Mouse (Mus musculus) heart, embryonic 15.5 days (tissue): Measurements from ENCODE around the gene Cox10. TPM values are rescaled to one million over a fixed set of nuclear protein-coding genes. Genes with fewer than 3 reads are reported as not detected.
A peak's percentile ranks its signal among the peaks of the same experiment; 100 is the strongest.

Source experiments
- ATAC-seq: fragments of 200-750 bp; cut with Nextera tagmentation; replicated peaks from 2 replicates; pipeline ENCODE4 v1.8.0; 2017; ENCODE audit warnings: low read depth, moderate TSS enrichment; ENCODE audit not compliant: insufficient number of reproducible peaks, insufficient read depth, low FRiP score
- H3K27ac ChIP-seq: fragments of 300-500 bp; sonication (generic); 2 replicates; pipeline ENCODE4 v1.5.1; 2015; ENCODE audit warnings: mild to moderate bottlenecking, inconsistent platforms
- H3K27me3 ChIP-seq: fragments of 300-500 bp; sonication (generic); 2 replicates; pipeline ENCODE4 v1.6.1; 2015; ENCODE audit warnings: inconsistent platforms
- H3K36me3 ChIP-seq: fragments of 300-500 bp; sonication (generic); 2 replicates; pipeline ENCODE4 v1.6.1; 2015; ENCODE audit warnings: mild to moderate bottlenecking, inconsistent platforms
- H3K4me1 ChIP-seq: fragments of 300-500 bp; sonication (generic); replicated peaks from 2 replicates; pipeline ENCODE4 v1.6.1; 2015; ENCODE audit warnings: inconsistent platforms
- H3K4me2 ChIP-seq: fragments of 300-500 bp; sonication (generic); 2 replicates; pipeline ENCODE4 v1.6.1; 2015; ENCODE audit warnings: inconsistent platforms, mild to moderate bottlenecking, moderate library complexity
- H3K4me3 ChIP-seq: fragments of 300-500 bp; sonication (generic); 2 replicates; pipeline ENCODE4 v1.5.1; 2015; ENCODE audit warnings: mild to moderate bottlenecking, inconsistent platforms
- H3K9ac ChIP-seq: fragments of 300-500 bp; sonication (generic); 2 replicates; pipeline ENCODE4 v1.6.1; 2015; ENCODE audit warnings: mild to moderate bottlenecking, inconsistent platforms
- H3K9me3 ChIP-seq: fragments of 300-500 bp; sonication (generic); replicated peaks from 2 replicates; pipeline ENCODE4 v1.6.1; 2016; ENCODE audit warnings: inconsistent platforms
- WGBS: fragments of 180-500 bp; shearing (Covaris S2); methylation state at CpG from one replicate; pipeline ENCODE4 v1.1.7; 2015; ENCODE audit warnings: mixed read lengths; 5-methylcytosine and 5-hydroxymethylcytosine counted together
- polyA plus RNA-seq: library from polyadenylated mRNA; unstranded; fragments of >200 nt; fragmentation: Nextera tagmentation; extraction: Ambion mirVana; gene quantifications from 2 replicates; pipeline ENCODE4 v1.2.1, GENCODE M21; 2015

Gene Cox10
- polyA plus RNA-seq, 1 experiment from 2014 or later: 36.3 TPM

GRCm38 (mm10) chr11:63951831-63952631 lies 127.2 kb downstream of the Cox10 start:
- 11% methylated on average over 19 of the region's 19 CpGs for WGBS

DNA sequence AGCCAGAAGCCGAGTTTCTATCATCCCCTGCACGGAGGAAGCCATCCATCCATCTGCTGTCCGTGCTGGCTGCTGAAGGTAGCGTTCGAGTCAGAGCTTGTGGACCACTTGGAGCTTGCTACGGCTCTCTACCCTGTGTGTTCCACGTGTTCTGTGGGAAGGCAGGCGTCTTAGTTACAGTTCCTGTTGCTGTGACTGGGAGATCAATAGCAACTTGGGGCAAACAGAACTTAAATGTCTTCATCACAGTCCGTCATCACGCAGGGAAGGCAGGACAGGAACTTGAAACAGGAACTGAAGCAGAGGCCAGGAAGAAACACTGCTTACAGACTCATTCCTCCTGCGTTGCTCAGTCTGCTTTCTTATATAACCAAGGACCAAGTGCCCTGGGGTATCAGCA lies 130.9 kb downstream of the Cox10 start:
- Histone ChIP-seq H3K27ac (no peak overlapping the region), H3K9me3 (no peaks in the 10 kb centered on the region), H3K36me3 (no peaks in the 10 kb centered on the region), H3K4me2 (no peak overlapping the region), H3K27me3 (peaks cover 17% of the 10 kb centered on the region), H3K4me1 (peaks cover 24% of the 10 kb centered on the region), H3K9ac (no peak overlapping the region), H3K4me3 (no peak overlapping the region)
- 86% methylated on average over 11 of the region's 11 CpGs for WGBS
- no peak for ATAC-seq

More at GRCm38 (mm10) chr11:63951831-63952631, 127.2 kb downstream of the Cox10 start:
- no peaks in the 10 kb centered on the region for H3K36me3 ChIP-seq
- no peaks in the 10 kb centered on the region for H3K9me3 ChIP-seq
- no peak overlapping the region for H3K9ac ChIP-seq
- H3K4me2 ChIP-seq: peak overlapping the region; percentile 57
- H3K27me3 ChIP-seq: peaks cover 23% of the 10 kb centered on the region
- peaks cover 19% of the 10 kb centered on the region for H3K4me1 ChIP-seq
- peak overlapping the region; percentile 35 for H3K4me3 ChIP-seq
- 0 out of 2 replicates have a peak, but pooled peaks have one; percentile 21 for ATAC-seq
- no peak overlapping the region for H3K27ac ChIP-seq

DNA sequence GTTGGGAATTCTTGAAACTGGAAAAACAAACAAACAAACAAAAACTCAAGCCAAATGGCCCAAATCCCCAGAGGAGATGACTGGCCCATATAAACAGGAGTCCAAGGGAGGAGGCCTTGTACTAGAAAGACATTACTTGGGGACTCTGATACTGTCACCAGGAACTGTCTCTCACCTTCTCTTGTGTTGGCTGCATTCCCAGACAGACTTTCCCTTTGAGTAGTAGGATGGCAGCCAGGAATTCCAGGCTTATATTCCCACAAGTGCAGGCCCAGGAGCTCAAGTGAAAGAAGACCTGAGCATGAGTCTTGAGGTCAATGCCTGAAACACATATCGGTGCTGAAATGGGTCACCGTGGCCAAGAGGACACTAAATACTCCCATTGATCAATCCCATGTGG lies 132.2 kb downstream of the Cox10 start:
- Histone ChIP-seq H3K9me3 (no peaks in the 10 kb centered on the region), H3K27me3 (peaks cover 17% of the 10 kb centered on the region), H3K4me1 (peaks cover 15% of the 10 kb centered on the region), H3K27ac (peak overlapping the region; percentile 24; the same call in 1 of the 2 replicates), H3K36me3 (no peaks in the 10 kb centered on the region), H3K9ac (no peak overlapping the region), H3K4me2 (no peak overlapping the region), H3K4me3 (no peak overlapping the region)
- no peak; the same call in 1 of the 2 replicates for ATAC-seq
- 48% methylated on average over 2 of the region's 2 CpGs for WGBS

- Histone ChIP-seq H3K9me3 (no peaks in the 10 kb centered on the region), H3K27me3 (peaks cover 9% of the 10 kb centered on the region), H3K4me1 (peaks cover 12% of the 10 kb centered on the region), H3K36me3 (no peaks in the 10 kb centered on the region), H3K27ac (no peak overlapping the region), H3K4me2 (no peak overlapping the region), H3K9ac (no peak overlapping the region), H3K4me3 (no peak overlapping the region)
- no peak for ATAC-seq
- WGBS: 85% methylated on average over 3 of the region's 3 CpGs
Observed at GRCm38 (mm10) chr11:63943947-63944346, 135.3 kb downstream of the Cox10 start.

GRCm38 (mm10) chr11:63943268-63943890 lies 135.9 kb downstream of the Cox10 start:
- no peaks in the 10 kb centered on the region for H3K36me3 ChIP-seq
- no peak overlapping the region for H3K9ac ChIP-seq
- H3K9me3 ChIP-seq: no peaks in the 10 kb centered on the region
- no peak overlapping the region for H3K4me2 ChIP-seq
- peaks cover 12% of the 10 kb centered on the region for H3K4me1 ChIP-seq
- 91% methylated on average over 13 of the region's 13 CpGs for WGBS
- H3K27me3 ChIP-seq: peaks cover 9% of the 10 kb centered on the region
- no peak for ATAC-seq
- no peak overlapping the region for H3K27ac ChIP-seq
- no peak overlapping the region for H3K4me3 ChIP-seq

GRCm38 (mm10) chr11:63942177-63942576 lies 137.1 kb downstream of the Cox10 start:
- H3K4me1 ChIP-seq: peaks cover 7% of the 10 kb centered on the region
- ATAC-seq: no peak
- H3K9me3 ChIP-seq: no peaks in the 10 kb centered on the region
- H3K4me3 ChIP-seq: no peak overlapping the region
- WGBS: 76% methylated on average over 8 of the region's 8 CpGs
- peaks cover 7% of the 10 kb centered on the region for H3K27me3 ChIP-seq
- no peak overlapping the region for H3K27ac ChIP-seq
- H3K4me2 ChIP-seq: no peak overlapping the region
- H3K9ac ChIP-seq: no peak overlapping the region
- H3K36me3 ChIP-seq: no peaks in the 10 kb centered on the region

DNA sequence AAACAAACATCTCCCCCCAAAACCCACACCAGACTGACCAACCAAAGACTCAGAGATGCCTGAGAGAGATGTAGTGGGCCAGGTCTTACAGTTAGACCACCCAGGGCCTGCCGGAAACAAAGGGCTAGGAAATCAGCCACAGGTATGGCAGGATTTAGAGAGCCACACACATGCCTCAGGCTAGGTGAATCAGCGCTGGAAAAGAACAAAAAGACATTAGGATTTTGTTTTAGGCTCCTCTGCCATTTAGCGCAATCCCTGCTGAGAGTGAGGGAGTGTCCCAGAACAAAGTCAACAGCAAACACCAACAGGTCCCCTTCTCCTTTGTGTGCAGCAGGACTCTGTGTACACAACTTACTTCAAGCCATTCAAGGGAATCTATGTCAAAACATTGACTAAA lies 142.6 kb downstream of the Cox10 start:
- Histone ChIP-seq H3K4me2 (no peak overlapping the region), H3K4me1 (no peaks in the 10 kb centered on the region), H3K4me3 (no peak overlapping the region), H3K27ac (no peak overlapping the region), H3K9ac (no peak overlapping the region), H3K9me3 (no peaks in the 10 kb centered on the region), H3K36me3 (no peaks in the 10 kb centered on the region), H3K27me3 (peaks cover 26% of the 10 kb centered on the region)
- 50% methylated on average over 3 of the region's 3 CpGs for WGBS
- no peak for ATAC-seq

DNA sequence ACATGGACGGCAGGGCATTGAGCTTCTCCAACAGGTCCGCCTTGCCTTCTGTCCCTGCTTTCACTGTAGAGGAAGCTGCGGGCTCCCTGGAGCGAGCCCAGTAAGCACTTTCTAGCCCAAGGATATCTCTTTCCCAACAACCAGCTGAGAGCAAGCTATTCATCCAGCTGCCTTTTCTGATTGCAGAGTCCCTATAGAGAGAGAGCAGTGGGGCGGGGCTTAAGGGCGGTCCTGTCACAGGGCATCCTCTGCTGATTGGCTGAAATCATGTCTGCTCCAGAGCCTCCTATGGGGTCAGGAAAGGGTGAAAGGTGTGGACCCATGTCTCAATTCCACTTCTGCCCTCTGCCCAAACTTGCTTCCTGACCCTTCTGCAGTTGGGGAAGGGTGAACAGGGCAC lies 152.4 kb downstream of the Cox10 start:
- H3K9me3 ChIP-seq: no peaks in the 10 kb centered on the region
- no peak overlapping the region for H3K9ac ChIP-seq
- no peaks in the 10 kb centered on the region for H3K36me3 ChIP-seq
- no peak for ATAC-seq
- peaks cover 30% of the 10 kb centered on the region for H3K4me1 ChIP-seq
- no peak overlapping the region for H3K4me2 ChIP-seq
- peaks cover 59% of the 10 kb centered on the region for H3K27me3 ChIP-seq
- 80% methylated on average over 6 of the region's 6 CpGs for WGBS
- no peak overlapping the region for H3K4me3 ChIP-seq
- H3K27ac ChIP-seq: no peak overlapping the region

DNA sequence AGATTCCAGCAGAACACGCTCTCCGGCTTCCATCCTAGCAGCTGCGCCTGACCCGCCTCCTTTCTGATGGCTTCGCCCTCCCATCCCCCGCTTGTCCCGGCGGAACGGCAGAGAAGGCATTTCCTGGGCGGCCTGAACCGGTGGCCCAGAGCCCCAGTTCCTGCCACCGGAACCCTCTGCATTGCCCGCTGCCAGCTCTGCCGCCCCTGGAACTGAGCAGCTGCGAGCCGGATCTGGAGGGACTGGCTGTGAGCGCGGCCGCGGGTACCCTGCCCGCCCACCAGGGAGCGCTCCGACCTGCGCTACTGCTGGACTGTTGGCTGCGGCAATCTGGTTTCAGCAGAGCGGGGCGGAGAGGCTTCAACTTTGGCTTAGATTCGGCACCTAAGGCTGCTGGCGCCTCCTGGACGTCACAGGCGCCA lies 154.1 kb downstream of the Cox10 start:
- Histone ChIP-seq H3K4me1 (peaks cover 45% of the 10 kb centered on the region), H3K4me3 (peak overlapping the region; percentile 49), H3K36me3 (no peaks in the 10 kb centered on the region), H3K9ac (peak overlapping the region; percentile 50), H3K9me3 (no peaks in the 10 kb centered on the region), H3K27ac (no peak overlapping the region), H3K27me3 (peaks cover 68% of the 10 kb centered on the region), H3K4me2 (peak overlapping the region; percentile 92)
- ATAC-seq: 0 out of 2 replicates have a peak, but pooled peaks have one; percentile 13
- under 1% methylated on average over 31 of the region's 31 CpGs for WGBS

DNA sequence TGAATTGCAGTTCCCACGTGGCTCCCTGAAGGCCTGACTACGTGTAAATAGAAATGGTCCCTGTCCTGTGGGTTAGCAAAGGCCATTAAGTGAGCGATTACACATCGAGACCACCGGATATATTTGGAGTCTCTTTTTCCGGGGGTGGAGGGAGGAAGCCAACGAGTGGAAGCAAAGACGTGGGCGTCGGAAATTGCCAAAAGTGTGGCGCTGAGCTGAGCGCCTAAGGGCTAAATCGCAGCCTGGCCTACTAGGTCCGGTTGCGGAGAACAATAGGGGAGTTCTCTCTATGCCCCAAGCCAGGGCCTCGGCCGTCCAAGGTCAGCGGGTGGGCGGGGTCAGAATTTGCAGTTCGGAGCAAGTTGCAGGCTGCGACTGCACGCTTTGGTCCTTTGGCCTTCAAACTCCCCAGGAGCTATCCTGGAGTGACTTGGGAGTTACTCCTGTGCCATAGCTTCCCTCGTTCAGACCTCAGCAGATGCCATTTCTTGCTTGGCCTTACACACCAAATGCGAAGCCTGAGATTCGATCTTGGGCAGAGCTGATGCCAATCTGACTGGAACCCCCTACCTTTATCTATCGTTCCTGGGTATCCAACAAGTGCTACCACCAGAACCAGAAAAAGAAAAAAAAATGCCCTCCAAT lies 154.9 kb downstream of the Cox10 start:
- peaks cover 53% of the 10 kb centered on the region for H3K4me1 ChIP-seq
- H3K9me3 ChIP-seq: no peaks in the 10 kb centered on the region
- 8% methylated on average over 26 of the region's 26 CpGs for WGBS
- H3K36me3 ChIP-seq: no peaks in the 10 kb centered on the region
- H3K9ac ChIP-seq: no peak overlapping the region
- H3K4me2 ChIP-seq: peak overlapping the region; percentile 92
- peaks cover 70% of the 10 kb centered on the region for H3K27me3 ChIP-seq
- H3K4me3 ChIP-seq: 0 out of 2 replicates have a peak overlapping the region, but pooled peaks have one; percentile 58
- ATAC-seq: no peak
- H3K27ac ChIP-seq: no peak overlapping the region

DNA sequence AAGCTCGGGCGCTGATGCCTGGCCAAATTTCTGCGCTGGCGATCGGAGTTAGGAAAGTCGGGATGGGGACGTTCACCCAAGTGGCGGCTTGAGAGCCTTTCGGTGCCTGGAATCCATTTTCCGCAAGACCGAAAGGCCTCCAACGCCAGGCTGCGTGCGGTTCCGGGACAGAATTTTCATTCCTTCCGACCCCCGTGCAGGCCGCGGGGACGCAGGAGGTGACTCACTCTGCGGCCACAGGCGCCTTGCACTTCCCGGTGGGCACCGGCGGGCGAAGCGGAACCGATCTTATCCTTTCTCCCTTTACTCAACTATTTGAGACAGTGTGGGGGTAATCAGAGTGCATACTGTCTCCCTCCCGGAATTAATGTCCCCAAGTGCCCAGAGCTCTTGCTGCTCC lies 155.9 kb downstream of the Cox10 start:
- ATAC-seq: no peak
- no peak overlapping the region for H3K9ac ChIP-seq
- peaks cover 80% of the 10 kb centered on the region for H3K27me3 ChIP-seq
- 2% methylated on average over 29 of the region's 29 CpGs for WGBS
- H3K27ac ChIP-seq: no peak overlapping the region
- no peaks in the 10 kb centered on the region for H3K9me3 ChIP-seq
- no peaks in the 10 kb centered on the region for H3K36me3 ChIP-seq
- H3K4me1 ChIP-seq: peaks cover 56% of the 10 kb centered on the region
- peak overlapping the region; percentile 92 for H3K4me2 ChIP-seq
- H3K4me3 ChIP-seq: peak overlapping the region; percentile 58
